Mouse (Mus musculus) brain, adult 2 months (tissue): ENCODE data around the gene Acads.
"Not testable (repeated sequence)": the region's sequence is repeated elsewhere in the genome, so short reads cannot be mapped to it uniquely, and the experiment has no call there.

Experiments
- DNase-seq: peaks from one replicate; pipeline ENCODE4 v3.0.0; 2011; ENCODE audit warnings: low read depth, low spot score

Gene Acads

GRCm38 (mm10) chr5:115073306-115073705 lies 45.8 kb downstream of the Acads start:
- DNase-seq: not testable (repeated sequence)

- peak; percentile 89 for DNase-seq
These were observed 47.0 kb downstream of the Acads start for GRCm38 (mm10) chr5:115072143-115072542.

- no peak for DNase-seq
These were observed 47.8 kb downstream of the Acads start for GRCm38 (mm10) chr5:115071096-115071901.

- no peak for DNase-seq
These were observed 48.7 kb downstream of the Acads start for GRCm38 (mm10) chr5:115070457-115070856.

- DNase-seq: no peak
These were observed 49.5 kb downstream of the Acads start for GRCm38 (mm10) chr5:115069611-115070010.

DNA sequence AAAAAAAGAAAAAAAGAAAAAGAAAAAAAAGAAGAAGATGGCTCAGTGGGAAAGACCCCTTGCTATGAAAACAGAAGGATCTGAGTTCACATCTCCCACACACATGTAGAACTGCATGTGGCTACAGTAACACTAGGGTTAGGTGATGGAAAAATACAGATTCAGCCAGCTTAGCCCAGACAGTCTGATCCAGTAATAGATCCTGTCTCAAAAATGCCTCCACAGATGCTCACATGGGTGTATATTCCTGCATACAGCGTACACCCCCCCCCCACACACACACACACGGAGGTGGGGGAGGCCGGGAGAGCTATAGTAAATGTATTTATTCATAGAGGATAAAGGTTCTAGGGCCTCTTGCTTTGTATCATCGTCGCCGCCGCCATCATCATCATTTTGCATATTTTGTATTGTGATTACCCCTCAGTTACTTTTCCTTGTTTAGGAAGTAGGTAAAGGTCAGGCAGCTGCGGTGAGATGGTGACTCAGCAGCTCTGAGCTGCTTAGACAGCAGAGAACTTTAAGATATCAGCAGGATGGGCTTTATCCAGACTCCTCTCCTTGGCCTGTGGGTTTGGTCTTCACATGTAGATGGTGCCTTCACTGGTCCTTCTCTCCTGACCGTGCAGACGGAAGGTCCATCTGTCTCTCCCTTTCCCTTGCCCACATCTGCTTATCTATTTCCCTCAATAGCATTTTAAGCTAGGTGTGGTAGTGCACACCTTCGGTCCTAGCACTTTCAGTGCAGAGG lies 50.3 kb downstream of the Acads start:
- peak; percentile 51 for DNase-seq

GRCm38 (mm10) chr5:115066245-115066644 lies 52.9 kb downstream of the Acads start:
- DNase-seq: no peak

- DNase-seq: no peak
These were observed 55.8 kb downstream of the Acads start for GRCm38 (mm10) chr5:115063391-115063790.

GRCm38 (mm10) chr5:115062566-115062965 lies 56.6 kb downstream of the Acads start:
- DNase-seq: no peak

GRCm38 (mm10) chr5:115060977-115061376 lies 58.2 kb downstream of the Acads start:
- DNase-seq: no peak
